Mouse (Mus musculus) G1E (cell line): ENCODE results near the gene Gm11168. TPM values are rescaled to one million over a fixed set of nuclear protein-coding genes. Genes with fewer than 3 reads are reported as not detected.
"Not testable (repeated sequence)": the region's sequence is repeated elsewhere in the genome, so short reads cannot be mapped to it uniquely, and the experiment has no call there.

Source experiments
- ATAC-seq: 2 replicates; pipeline ENCODE4 v1.8.0; 2016; ENCODE audit warnings: mild to moderate bottlenecking; ENCODE audit not compliant: insufficient number of reproducible peaks, poor library complexity, low FRiP score, severe bottlenecking; ENCODE audit errors: extremely low read depth
- DNase-seq: peaks from one replicate; pipeline ENCODE4 v3.0.0; 2012; ENCODE audit warnings: low spot score
- H3K27me3 ChIP-seq: 2 replicates; pipeline ENCODE4 v1.6.1; 2012; ENCODE audit warnings: mild to moderate bottlenecking, low read length, inconsistent platforms; ENCODE audit not compliant: insufficient read depth
- H3K36me3 ChIP-seq: replicated peaks from 2 replicates; pipeline ENCODE3; 2012; ENCODE audit warnings: mild to moderate bottlenecking, inconsistent platforms
- H3K4me1 ChIP-seq: 2 replicates; pipeline ENCODE4 v1.6.1; 2012; ENCODE audit warnings: low read depth, low read length, inconsistent platforms, mixed read lengths; ENCODE audit not compliant: insufficient read depth
- H3K4me3 ChIP-seq: 2 replicates; pipeline ENCODE4 v1.5.1; 2012; ENCODE audit warnings: low read depth, mild to moderate bottlenecking, inconsistent platforms, low read length, moderate library complexity, mixed read lengths
- H3K9me3 ChIP-seq: replicated peaks from 2 replicates; pipeline ENCODE4 v1.6.1; 2012; ENCODE audit warnings: inconsistent platforms
- TAL1 ChIP-seq: conservative IDR thresholded peaks from 2 replicates; pipeline ENCODE4 v1.6.1; 2012; ENCODE audit warnings: low read depth, low read length, inconsistent platforms, mixed read lengths
- polyA plus RNA-seq: library from polyadenylated mRNA; stranded (reverse); fragments of >175 nt; gene quantifications from 2 replicates; pipeline ENCODE4 v1.2.3, GENCODE M21; 2012
- total RNA-seq, 2 experiments: library from RNA; stranded (forward) in 1 of 2; stranded (reverse) in 1 of 2; fragments of 200-1000 nt in 1 of 2; fragments of >200 nt in 1 of 2; fragmentation: Nextera tagmentation in 1 of 2; gene quantifications; 2 replicates each; pipeline ENCODE4 v1.2.3; 2014 to 2017

Gene Gm11168
- total and polyA plus RNA-seq, 3 experiments = 1.9 to 16.0 TPM; not detected in 1

GRCm38 (mm10) chr9:3027200-3027599 is 24.1 kb downstream of the Gm11168 start:
- ATAC-seq = 0 out of 2 replicates have a peak, but pooled peaks have one; percentile 5
- H3K27me3 ChIP-seq, H3K4me1 ChIP-seq, H3K9me3 ChIP-seq, DNase-seq, H3K36me3 ChIP-seq, H3K4me3 ChIP-seq: not testable (repeated sequence)

- not testable (repeated sequence) for H3K36me3 ChIP-seq, H3K4me1 ChIP-seq, H3K4me3 ChIP-seq, H3K9me3 ChIP-seq, DNase-seq, ATAC-seq, H3K27me3 ChIP-seq
- TF ChIP-seq TAL1 = 0 out of 2 replicates have a peak, but pooled peaks have one; percentile 4
Measured at GRCm38 (mm10) chr9:3029276-3030000, 26.3 kb downstream of the Gm11168 start.

DNA sequence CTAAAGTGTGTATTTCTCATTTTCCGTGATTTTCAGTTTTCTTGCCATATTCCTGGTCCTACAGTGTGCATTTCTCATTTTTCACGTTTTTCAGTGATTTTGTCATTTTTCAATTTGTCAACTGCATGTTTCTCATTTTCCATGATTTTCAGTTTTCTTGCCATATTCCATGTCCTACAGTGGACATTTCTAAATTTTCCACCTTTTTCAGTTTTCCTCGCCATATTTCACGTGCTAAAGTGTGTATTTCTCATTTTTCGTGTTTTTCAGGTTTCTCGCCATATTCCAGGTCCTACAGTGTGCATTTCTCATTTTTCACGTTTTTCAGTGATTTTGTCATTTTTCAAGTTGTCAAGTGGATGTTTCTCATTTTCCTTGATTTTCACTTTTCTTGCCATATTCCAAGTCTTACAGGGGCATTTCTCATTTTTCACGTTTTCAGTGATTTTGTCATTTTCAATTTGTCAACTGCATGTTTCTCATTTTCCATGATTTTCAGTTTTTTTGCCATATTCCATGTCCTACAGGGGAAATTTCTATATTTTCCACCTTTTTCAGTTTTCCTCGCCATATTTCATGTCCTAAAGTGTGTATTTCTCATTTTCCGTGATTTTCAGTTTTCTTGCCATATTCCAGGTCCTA is 27.7 kb downstream of the Gm11168 start:
- H3K9me3 ChIP-seq, DNase-seq, ATAC-seq, H3K27me3 ChIP-seq, H3K4me1 ChIP-seq, H3K36me3 ChIP-seq, H3K4me3 ChIP-seq: not testable (repeated sequence)

DNA sequence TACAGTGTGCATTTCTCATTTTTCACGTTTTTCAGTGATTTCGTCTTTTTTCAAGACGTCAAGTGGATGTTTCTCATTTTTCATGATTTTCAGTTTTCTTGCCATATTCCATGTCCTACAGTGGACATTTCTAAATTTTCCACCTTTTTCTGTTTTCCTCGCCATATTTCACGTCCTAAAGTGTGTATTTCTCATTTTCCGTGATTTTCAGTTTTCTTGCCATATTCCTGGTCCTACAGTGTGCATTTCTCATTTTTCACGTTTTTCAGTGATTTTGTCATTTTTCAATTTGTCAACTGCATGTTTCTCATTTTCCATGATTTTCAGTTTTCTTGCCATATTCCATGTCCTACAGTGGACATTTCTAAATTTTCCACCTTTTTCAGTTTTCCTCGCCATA is 31.2 kb downstream of the Gm11168 start, which contains the start of gene Gm17535:
Gm17535 (plus strand) TSS at position 301 of the 400 bp plus-strand sequence.
- not testable (repeated sequence) for H3K9me3 ChIP-seq, H3K4me1 ChIP-seq, ATAC-seq, H3K36me3 ChIP-seq, DNase-seq, H3K27me3 ChIP-seq, H3K4me3 ChIP-seq

DNA sequence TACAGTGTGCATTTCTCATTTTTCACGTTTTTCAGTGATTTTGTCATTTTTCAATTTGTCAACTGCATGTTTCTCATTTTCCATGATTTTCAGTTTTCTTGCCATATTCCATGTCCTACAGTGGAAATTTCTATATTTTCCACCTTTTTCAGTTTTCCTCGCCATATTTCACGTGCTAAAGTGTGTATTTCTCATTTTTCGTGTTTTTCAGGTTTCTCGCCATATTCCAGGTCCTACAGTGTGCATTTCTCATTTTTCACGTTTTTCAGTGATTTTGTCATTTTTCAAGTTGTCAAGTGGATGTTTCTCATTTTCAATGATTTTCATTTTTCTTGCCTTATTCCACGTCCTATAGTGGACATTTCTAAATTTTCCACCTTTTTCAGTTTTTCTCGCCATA is 33.4 kb downstream of the Gm11168 start, which contains the start of gene Gm10715:
Gm10715 (plus strand) TSS at position 301 of the 400 bp plus-strand sequence.
- not testable (repeated sequence) for H3K27me3 ChIP-seq, H3K4me1 ChIP-seq, H3K36me3 ChIP-seq, DNase-seq, H3K9me3 ChIP-seq, H3K4me3 ChIP-seq, ATAC-seq

DNA sequence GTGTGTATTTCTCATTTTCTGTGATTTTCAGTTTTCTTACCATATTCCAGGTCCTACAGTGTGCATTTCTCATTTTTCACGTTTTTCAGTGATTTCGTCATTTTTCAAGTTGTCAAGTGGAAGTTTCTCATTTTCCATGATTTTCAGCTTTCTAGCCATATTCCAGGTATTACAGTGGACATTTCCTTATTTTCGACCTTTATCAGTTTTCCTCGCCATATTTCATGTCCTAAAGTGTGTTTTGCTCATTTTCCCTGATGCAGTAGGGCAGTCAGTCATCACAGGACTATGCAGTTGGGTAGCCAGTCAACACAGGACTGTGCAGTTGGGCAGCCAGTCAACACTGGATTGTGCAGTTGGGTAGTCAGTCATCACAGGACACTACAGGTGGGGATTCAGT is 35.0 kb downstream of the Gm11168 start:
- not testable (repeated sequence) for ATAC-seq, H3K27me3 ChIP-seq, DNase-seq, H3K4me3 ChIP-seq, H3K36me3 ChIP-seq, H3K4me1 ChIP-seq, H3K9me3 ChIP-seq

Other genes with a start within 250 kb of the Gm11168 start
- not detected in 2 replicates for gene Gm10722, start 2.4 kb upstream of the Gm11168 start, total RNA-seq (2014; fragmentation: Nextera tagmentation)
- gene Gm10722, start 2.4 kb upstream of the Gm11168 start, total RNA-seq (2017) = 8.1 and 13.8 TPM in 2 replicates
- gene Gm10722, start 2.4 kb upstream of the Gm11168 start, polyA plus RNA-seq = 0.09 TPM in 1 of 2 replicates, not detected in the other
- not detected in 2 replicates for gene Gm10721, start 9.8 kb downstream of the Gm11168 start, total RNA-seq (2014; fragmentation: Nextera tagmentation)
- 17.5 and 19.1 TPM in 2 replicates for gene Gm10721, start 9.8 kb downstream of the Gm11168 start, total RNA-seq (2017)
- 0.11 TPM in 2 replicates for gene Gm10721, start 9.8 kb downstream of the Gm11168 start, polyA plus RNA-seq
- gene Gm10720, start 12.3 kb downstream of the Gm11168 start, total RNA-seq (2014; fragmentation: Nextera tagmentation) = not detected in 2 replicates
- gene Gm10720, start 12.3 kb downstream of the Gm11168 start, total RNA-seq (2017) = 5.0 and 7.5 TPM in 2 replicates
- not detected in 2 replicates for gene Gm10720, start 12.3 kb downstream of the Gm11168 start, polyA plus RNA-seq
- 3.2 TPM in 1 of 2 replicates, not detected in the other for gene Gm10719, start 14.1 kb downstream of the Gm11168 start, total RNA-seq (2014; fragmentation: Nextera tagmentation)
- 106 and 146 TPM in 2 replicates for gene Gm10719, start 14.1 kb downstream of the Gm11168 start, total RNA-seq (2017)
- 0.38 and 1.0 TPM in 2 replicates for gene Gm10719, start 14.1 kb downstream of the Gm11168 start, polyA plus RNA-seq
- not detected in 2 replicates for gene Gm10718, start 20.2 kb downstream of the Gm11168 start, total RNA-seq (2014; fragmentation: Nextera tagmentation)
- gene Gm10718, start 20.2 kb downstream of the Gm11168 start, total RNA-seq (2017) = 46.0 and 52.3 TPM in 2 replicates
- 1.3 and 2.6 TPM in 2 replicates for gene Gm10718, start 20.2 kb downstream of the Gm11168 start, polyA plus RNA-seq
- gene Gm10717, start 22.1 kb downstream of the Gm11168 start, total RNA-seq (2014; fragmentation: Nextera tagmentation) = 1.4 TPM in 1 of 2 replicates, not detected in the other
- gene Gm10717, start 22.1 kb downstream of the Gm11168 start, total RNA-seq (2017) = 51.8 and 65.5 TPM in 2 replicates
- 0.14 and 0.45 TPM in 2 replicates for gene Gm10717, start 22.1 kb downstream of the Gm11168 start, polyA plus RNA-seq
- gene Gm17535, start 31.3 kb downstream of the Gm11168 start, total RNA-seq (2014; fragmentation: Nextera tagmentation) = not detected in 2 replicates
- 6.6 and 8.5 TPM in 2 replicates for gene Gm17535, start 31.3 kb downstream of the Gm11168 start, total RNA-seq (2017)
- gene Gm17535, start 31.3 kb downstream of the Gm11168 start, polyA plus RNA-seq = 0.09 TPM in 1 of 2 replicates, not detected in the other
- gene Gm10715, start 33.5 kb downstream of the Gm11168 start, total RNA-seq (2014; fragmentation: Nextera tagmentation) = 1.2 TPM in 1 of 2 replicates, not detected in the other
- gene Gm10715, start 33.5 kb downstream of the Gm11168 start, total RNA-seq (2017) = 9.5 and 13.9 TPM in 2 replicates
- gene Gm10715, start 33.5 kb downstream of the Gm11168 start, polyA plus RNA-seq = not detected in 2 replicates